Mouse (Mus musculus) forelimb bud, embryonic 11.5 days (tissue): Measurements from ENCODE around the gene Col9a2.

ENCODE experiments used
- DNase-seq: peaks from one replicate; pipeline ENCODE4 v3.0.0-alpha.2; 2012; ENCODE audit warnings: low read depth, low spot score

Gene Col9a2

GRCm38 (mm10) chr4:121077915-121078646, 38.9 kb downstream of the Col9a2 start:
- DNase-seq, result no peak

- DNase-seq, result no peak
These were observed 41.2 kb downstream of the Col9a2 start for GRCm38 (mm10) chr4:121080395-121080794.

- no peak for DNase-seq
These were observed 45.3 kb downstream of the Col9a2 start for GRCm38 (mm10) chr4:121084506-121084905.

GRCm38 (mm10) chr4:121088696-121089095, 49.5 kb downstream of the Col9a2 start:
- no peak for DNase-seq

GRCm38 (mm10) chr4:121090211-121090610, 51.0 kb downstream of the Col9a2 start:
- DNase-seq, result no peak

- peak; percentile 94 for DNase-seq
These were observed 58.6 kb downstream of the Col9a2 start, which contains the start of gene Zmpste24 for GRCm38 (mm10) chr4:121097650-121098378. Gene Zmpste24, minus strand, starts transcription at chr4:121098241.

GRCm38 (mm10) chr4:121103304-121103703, 64.1 kb downstream of the Col9a2 start:
- no peak for DNase-seq
